Mouse (Mus musculus) brain, embryonic 14.5 days (tissue): ENCODE data around the gene Xpnpep3. TPM values are rescaled to one million over a fixed set of nuclear protein-coding genes. Genes with fewer than 3 reads are reported as not detected.

Source experiments
- DNase-seq: peaks from one replicate; pipeline ENCODE4 v3.0.0-alpha.2; 2011; ENCODE audit warnings: low read depth
- CTCF ChIP-seq: fragments of 200-500 bp; IDR thresholded peaks from 2 replicates; pipeline ENCODE4 v1.5.1; 2012; ENCODE audit warnings: inconsistent platforms, mild to moderate bottlenecking, moderate library complexity, borderline replicate concordance; ENCODE audit not compliant: insufficient read depth, insufficient read length; ENCODE audit errors: extremely low read depth
- POLR2A ChIP-seq: fragments of 200-500 bp; IDR thresholded peaks from 2 replicates; pipeline ENCODE4 v1.6.1; 2012; ENCODE audit warnings: mild to moderate bottlenecking, inconsistent platforms, borderline replicate concordance; ENCODE audit not compliant: poor library complexity, insufficient read depth, insufficient read length, severe bottlenecking; ENCODE audit errors: extremely low read depth
- polyA plus RNA-seq: library from polyadenylated mRNA; depleted of rRNA; stranded (reverse); fragments of >200 nt; gene quantifications from 2 replicates; pipeline ENCODE4 v1.2.3, GENCODE M21; 2012; rRNA removed

Gene Xpnpep3
- polyA plus RNA-seq = 8.7 and 9.8 TPM in 2 replicates

DNA sequence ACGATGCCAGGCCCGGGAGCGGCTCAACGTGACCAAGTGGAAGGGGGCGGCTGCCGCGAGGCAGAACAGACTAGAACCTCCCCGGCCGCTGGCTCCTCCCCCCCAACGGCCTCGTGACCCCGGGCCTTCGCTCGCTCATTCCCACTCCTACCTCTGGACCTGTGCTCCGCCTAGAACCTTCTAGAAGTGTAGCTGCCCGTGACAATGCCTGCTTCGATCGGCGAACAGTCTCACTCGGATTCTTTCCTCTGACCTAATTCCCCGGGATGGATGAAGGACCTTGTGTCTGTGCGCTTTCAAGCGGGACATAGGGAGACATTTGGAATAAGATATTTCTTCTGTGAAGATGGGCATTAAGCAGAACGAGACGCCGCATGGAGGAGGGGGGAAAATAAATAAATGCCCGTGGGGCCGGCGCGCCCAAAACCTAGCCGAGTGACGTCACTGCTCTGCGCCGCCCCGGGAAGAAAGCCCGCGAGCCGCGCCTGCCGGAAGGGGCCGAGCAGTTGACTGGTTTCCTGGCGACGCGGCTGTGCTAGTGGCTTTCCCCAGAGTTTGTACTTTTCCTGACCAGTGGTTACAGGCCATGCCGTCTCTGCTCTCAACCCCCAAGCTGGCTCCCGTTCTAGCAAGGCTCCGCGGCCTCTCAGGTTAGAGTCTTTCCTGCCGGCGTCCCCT is at the start of gene Xpnpep3, which contains the start of gene St13:
Gene Xpnpep3, plus strand, starts transcription at position 501 of the 678 bp plus-strand sequence.
Gene St13, minus strand, starts transcription at position 440 of the 678 bp plus-strand sequence.
- TF ChIP-seq CTCF (no peak), POLR2A (peak; percentile 49; the same call in 1 of the 2 replicates)
- DNase-seq = peak; percentile 97

DNA sequence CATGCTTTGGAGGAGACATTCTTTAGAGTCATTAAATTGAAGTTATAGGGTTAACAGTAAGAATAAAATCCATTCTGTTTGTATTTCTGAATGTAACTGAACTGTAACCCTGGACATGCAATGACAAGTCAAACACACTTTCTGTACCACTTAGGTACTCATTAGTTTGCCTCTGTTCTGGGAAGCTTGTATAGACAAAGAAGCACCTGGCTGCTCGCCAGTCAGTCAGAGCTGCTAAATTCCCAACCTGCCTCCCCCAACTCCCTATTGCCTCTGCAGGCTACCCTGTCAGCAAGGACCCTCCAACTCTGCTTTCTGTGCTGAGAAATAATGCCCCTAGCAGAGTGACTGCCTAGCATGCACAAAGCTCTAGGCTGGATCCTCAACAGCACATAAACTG is 49.5 kb upstream of the Xpnpep3 start:
- TF ChIP-seq POLR2A = no peak
- no peak for TF ChIP-seq CTCF
- peak; percentile 84 for DNase-seq

DNA sequence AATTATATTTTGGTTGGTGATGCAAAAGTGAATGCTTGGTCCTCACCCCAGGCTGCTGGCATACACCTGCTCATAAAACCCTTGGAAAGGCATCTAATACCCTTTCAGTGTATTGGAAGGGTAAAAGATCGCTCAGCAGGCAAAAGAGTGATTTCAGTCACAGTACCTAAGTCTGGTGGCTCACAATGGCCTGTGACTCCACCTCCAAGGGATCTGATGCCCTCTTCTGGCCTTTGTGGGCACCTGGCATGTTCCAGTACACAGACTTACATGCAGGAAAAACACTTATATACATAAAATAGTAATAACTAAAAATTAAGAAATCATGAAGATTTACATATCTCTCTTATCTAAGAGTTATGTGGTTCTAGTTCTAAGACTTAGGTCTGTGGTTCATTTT is 47.3 kb upstream of the Xpnpep3 start:
- no peak for TF ChIP-seq POLR2A
- peak; percentile 14; the same call in 1 of the 2 replicates for TF ChIP-seq CTCF
- DNase-seq = peak; percentile 35

DNA sequence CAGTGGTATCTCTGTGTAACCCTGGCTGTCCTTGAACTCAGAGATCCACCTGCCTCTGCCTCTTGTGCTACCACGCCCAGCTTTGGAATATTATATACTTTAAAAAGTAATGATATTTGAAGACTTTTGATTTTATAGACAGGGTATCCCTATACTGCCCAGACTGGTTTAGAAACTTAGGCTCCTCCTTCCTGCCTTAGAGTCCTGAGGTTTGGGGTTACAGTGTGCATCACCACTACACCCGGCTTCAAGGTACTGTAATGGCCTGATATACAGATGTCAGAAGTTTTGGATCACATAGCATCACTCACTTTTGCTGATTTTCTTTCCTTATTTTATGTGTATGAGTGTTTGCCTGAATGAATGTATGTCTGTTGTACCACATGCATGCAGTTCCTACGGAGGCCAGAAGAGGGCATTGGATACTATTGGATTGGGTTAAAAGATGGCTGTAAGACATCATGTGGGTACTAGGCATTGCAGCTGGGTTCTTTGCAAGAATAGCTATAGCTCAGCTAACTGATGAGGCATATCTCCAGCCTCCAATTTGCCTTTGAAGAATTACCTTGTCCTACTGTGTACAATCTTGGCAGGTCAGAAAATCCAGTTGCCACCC is 44.7 kb upstream of the Xpnpep3 start:
- TF ChIP-seq CTCF (peak; percentile 48; the same call in 1 of the 2 replicates), POLR2A (no peak)
- peak; percentile 51 for DNase-seq

DNA sequence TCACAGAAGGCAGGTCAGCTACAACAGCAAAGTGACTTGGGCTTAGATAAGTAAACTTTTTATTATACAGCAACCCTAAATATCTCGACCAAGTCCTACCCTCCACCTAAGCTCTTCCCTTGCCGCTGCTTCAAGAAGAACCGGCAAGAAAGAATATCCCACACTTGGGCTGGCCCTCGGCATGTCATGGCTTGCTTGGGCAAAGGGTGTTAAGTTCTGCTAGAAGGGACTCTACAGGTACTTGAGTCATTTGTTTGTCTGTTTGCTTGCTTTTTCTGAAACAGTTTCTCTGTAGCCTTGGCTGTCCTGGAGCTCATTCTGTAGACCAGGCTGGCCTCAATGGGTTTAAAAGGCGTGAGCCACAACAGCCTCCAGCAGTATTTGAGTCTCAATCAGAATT is 43.0 kb upstream of the Xpnpep3 start:
- TF ChIP-seq CTCF (no peak), POLR2A (no peak)
- DNase-seq = no peak

DNA sequence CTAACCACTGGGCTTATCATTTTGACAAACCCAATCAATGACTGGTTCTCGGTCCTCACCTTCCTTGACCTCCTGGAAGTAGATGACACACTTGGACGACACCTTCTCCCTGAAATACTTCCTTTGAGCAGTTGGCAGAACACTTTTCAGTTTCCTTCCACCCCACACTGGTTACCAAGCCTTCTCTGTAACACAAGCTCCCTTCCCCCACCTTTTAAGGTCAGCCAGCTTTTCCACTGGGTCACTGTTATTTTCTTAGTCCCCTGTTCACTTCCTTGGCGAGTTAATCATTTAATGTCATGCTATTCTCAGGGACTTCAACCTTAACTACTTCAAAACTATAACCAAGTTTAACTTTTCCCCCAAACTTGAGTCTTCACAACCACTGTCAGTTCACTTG is 41.0 kb upstream of the Xpnpep3 start:
- DNase-seq = no peak
- TF ChIP-seq CTCF (no peak), POLR2A (no peak)

GRCm38 (mm10) chr15:81359421-81359820 is 40.5 kb upstream of the Xpnpep3 start:
- no peak for TF ChIP-seq POLR2A
- TF ChIP-seq CTCF = no peak
- DNase-seq = no peak

DNA sequence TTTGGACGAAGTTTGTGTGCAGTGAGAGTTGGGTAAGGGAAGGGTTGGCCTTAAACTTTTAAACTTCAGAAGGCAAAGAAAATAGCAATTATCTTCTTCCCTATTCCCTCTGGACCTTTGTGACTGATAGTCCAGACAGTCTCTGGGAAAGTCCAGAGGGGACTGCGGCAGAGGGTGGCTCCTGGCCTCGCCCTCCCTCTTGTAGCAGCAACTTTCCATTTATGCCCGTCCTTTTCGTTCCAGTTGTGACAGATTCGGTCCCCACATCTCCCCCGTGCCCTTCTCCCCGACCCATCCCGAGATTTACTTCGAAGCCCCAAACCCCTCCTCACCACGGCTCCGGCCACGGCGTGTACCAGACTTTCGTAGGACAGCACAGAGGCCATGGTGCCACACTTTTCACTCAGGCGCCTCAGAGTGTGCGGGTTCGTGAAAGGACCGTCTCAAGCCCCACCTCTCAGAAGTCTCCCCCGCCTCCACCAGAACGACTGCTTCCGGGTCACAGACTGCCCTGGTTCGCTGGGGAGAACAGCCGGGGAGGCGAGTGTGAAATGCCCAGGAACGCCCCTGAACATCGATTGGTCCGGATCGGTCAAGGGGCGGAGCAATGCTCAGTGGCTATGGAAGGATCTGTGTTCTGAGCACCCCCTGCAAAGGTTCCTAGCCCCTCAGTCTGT is 39.5 kb upstream of the Xpnpep3 start, which contains the start of gene Slc25a17:
Gene Slc25a17, minus strand, starts transcription at position 468 of the 677 bp plus-strand sequence.
- DNase-seq = peak; percentile 98
- no peak for TF ChIP-seq CTCF
- TF ChIP-seq POLR2A = peak; percentile 34; the same call in 1 of the 2 replicates

- DNase-seq = no peak
- TF ChIP-seq CTCF (no peak), POLR2A (no peak)
Measured at GRCm38 (mm10) chr15:81361022-81361404, 38.9 kb upstream of the Xpnpep3 start.

- DNase-seq = no peak
- no peak for TF ChIP-seq POLR2A
- no peak for TF ChIP-seq CTCF
Measured at GRCm38 (mm10) chr15:81361417-81362015, 38.4 kb upstream of the Xpnpep3 start.

GRCm38 (mm10) chr15:81362501-81362900 is 37.4 kb upstream of the Xpnpep3 start:
- DNase-seq = no peak
- no peak for TF ChIP-seq POLR2A
- no peak for TF ChIP-seq CTCF
